Mouse (Mus musculus) ovary, adult 10 weeks (tissue): ENCODE measurements around the gene Duoxa1. TPM values are rescaled to one million over a fixed set of nuclear protein-coding genes. Genes with fewer than 3 reads are reported as not detected.

Experiments used
- polyA plus RNA-seq: library from polyadenylated mRNA; stranded (reverse); fragments of 350-450 nt; fragmentation: Illumina TruSeq; extraction: RNeasy Lipid Tissue Mini Kit (QIAGEN cat#74804); gene quantifications from one replicate; pipeline ENCODE4 v1.2.3, GENCODE M21; 2014

Duoxa1 gene
- not detected for polyA plus RNA-seq

GRCm38 (mm10) chr2:122313536-122313935 lies at the start of gene Duoxa1:
Gene Duoxa1 (minus strand): TSS chr2:122313730.

GRCm38 (mm10) chr2:122315372-122315771 lies 1.8 kb upstream of the Duoxa1 start, which contains the start of gene Duox1:
Gene Duox1 (plus strand): TSS chr2:122315672.

GRCm38 (mm10) chr2:122298596-122299490 lies 14.7 kb downstream of the Duoxa1 start, which contains the start of gene Duoxa2:
Gene Duoxa2 (plus strand): TSS chr2:122298900.

GRCm38 (mm10) chr2:122298096-122298499 lies 15.4 kb downstream of the Duoxa1 start, which contains the start of gene Duox2:
Gene Duox2 (minus strand): TSS chr2:122298449.

Other genes with a start within 250 kb of the Duoxa1 start
- gene Spg11, start 195.3 kb downstream of the Duoxa1 start, polyA plus RNA-seq = 10.4 TPM
- 2,807 TPM for gene B2m, start 166.0 kb downstream of the Duoxa1 start, polyA plus RNA-seq
- not detected for gene Trim69, start 153.0 kb downstream of the Duoxa1 start, polyA plus RNA-seq
- 1.0 TPM for gene Patl2, start 127.5 kb downstream of the Duoxa1 start, polyA plus RNA-seq
- gene Terb2, start 127.5 kb downstream of the Duoxa1 start, polyA plus RNA-seq = not detected
- 21.6 TPM for gene Sord, start 79.0 kb downstream of the Duoxa1 start, polyA plus RNA-seq
- gene Duox2, start 15.3 kb downstream of the Duoxa1 start, polyA plus RNA-seq = 0.20 TPM
- gene Duoxa2, start 14.8 kb downstream of the Duoxa1 start, polyA plus RNA-seq = not detected
- not detected for gene Duox1, start 1.9 kb upstream of the Duoxa1 start, polyA plus RNA-seq
- gene Shf, start 55.4 kb upstream of the Duoxa1 start, polyA plus RNA-seq = not detected
- gene Slc28a2, start 112.7 kb upstream of the Duoxa1 start, polyA plus RNA-seq = 0.51 TPM
- 0.31 TPM for gene Gm14085, start 171.2 kb upstream of the Duoxa1 start, polyA plus RNA-seq